Mouse (Mus musculus) MEL (cell line): ENCODE measurements at regions not wholly inside any gene's neighbourhood (a gene's known extent, or its start where the extent isn't known, plus 50 kb on each side); places are given as distances from the start of the nearest gene placed in this dataset.

Experiments used
- DNase-seq: peaks from one replicate; pipeline ENCODE4 v3.0.0; 2011; ENCODE audit warnings: low read depth, low spot score
- H3K27ac ChIP-seq: 2 replicates; pipeline ENCODE4 v1.5.1; 2012; ENCODE audit warnings: low read depth, mild to moderate bottlenecking, control low read depth, low read length, moderate library complexity; ENCODE audit not compliant: control insufficient read depth
- H3K27me3 ChIP-seq, 2 experiments: fragments of 150-350 bp in 1 of 2; sonication (generic) in 1 of 2; 2 replicates each; pipeline ENCODE4 v1.6.1; 2012; ENCODE audit warnings: low read length in 2 of 2, mild to moderate bottlenecking in 2 of 2, improper control_type of control experiment in 1 of 2, moderate library complexity in 1 of 2; ENCODE audit not compliant: insufficient read depth in 2 of 2, control insufficient read depth in 1 of 2
- H3K36me3 ChIP-seq, 2 experiments: 2 replicates each; pipeline ENCODE4 v1.6.1; 2012 to 2014; ENCODE audit warnings: low read length in 2 of 2, improper control_type of control experiment in 1 of 2, inconsistent platforms in 1 of 2, mild to moderate bottlenecking in 1 of 2; ENCODE audit not compliant: insufficient read depth in 2 of 2, control insufficient read depth in 1 of 2
- H3K4me1 ChIP-seq, 2 experiments: fragments of 150-350 bp in 1 of 2; sonication (generic) in 1 of 2; 2 replicates each; pipeline ENCODE4 v1.6.1; 2012; ENCODE audit warnings: low read length in 2 of 2, improper control_type of control experiment in 1 of 2, mild to moderate bottlenecking in 1 of 2; ENCODE audit not compliant: insufficient read depth in 2 of 2, control insufficient read depth in 1 of 2
- H3K4me3 ChIP-seq, 2 experiments: fragments of 150-350 bp in 1 of 2; sonication (generic) in 1 of 2; 2 replicates each; pipeline ENCODE4 v1.5.1; 2012; ENCODE audit warnings: low read depth in 2 of 2, low read length in 2 of 2, mild to moderate bottlenecking in 2 of 2, moderate library complexity in 2 of 2, control low read depth in 1 of 2, improper control_type of control experiment in 1 of 2; ENCODE audit not compliant: control insufficient read depth in 1 of 2, insufficient read depth in 1 of 2
- H3K79me2 ChIP-seq: 2 replicates; pipeline ENCODE4 v1.6.1; 2012; ENCODE audit warnings: mild to moderate bottlenecking, low read length, moderate library complexity; ENCODE audit not compliant: control insufficient read depth, poor library complexity, insufficient read depth
- H3K9ac ChIP-seq: 2 replicates; pipeline ENCODE4 v1.6.1; 2012; ENCODE audit warnings: low read depth, mild to moderate bottlenecking, control low read depth, low read length, moderate library complexity; ENCODE audit not compliant: control insufficient read depth, poor library complexity, severe bottlenecking
- H3K9me3 ChIP-seq: fragments of 150-350 bp; sonication (generic); replicated peaks from 2 replicates; pipeline ENCODE4 v1.6.1; 2012; ENCODE audit warnings: mild to moderate bottlenecking, low read length, improper control_type of control experiment, moderate library complexity; ENCODE audit not compliant: insufficient read depth
- CHD1 ChIP-seq: IDR thresholded peaks from 2 replicates; pipeline ENCODE4 v1.6.1; 2012; ENCODE audit warnings: low read depth, mild to moderate bottlenecking, inconsistent platforms, low read length, improper control_type of control experiment
- E2F4 ChIP-seq: IDR thresholded peaks from 2 replicates; pipeline ENCODE4 v1.6.1; 2011; ENCODE audit warnings: low read depth, low read length, improper control_type of control experiment, borderline replicate concordance
- EP300 ChIP-seq, 2 experiments: IDR thresholded peaks; 2 replicates each; pipeline ENCODE4 v1.6.1; 2011; ENCODE audit warnings: improper control_type of control experiment in 2 of 2, low read length in 2 of 2, low read depth in 1 of 2, mild to moderate bottlenecking in 1 of 2
- ETS1 ChIP-seq: IDR thresholded peaks from 2 replicates; pipeline ENCODE4 v1.6.1; 2012; ENCODE audit warnings: low read depth, mild to moderate bottlenecking, inconsistent platforms, low read length, improper control_type of control experiment, moderate library complexity
- GABPA ChIP-seq: IDR thresholded peaks from 2 replicates; pipeline ENCODE4 v1.6.1; 2012; ENCODE audit warnings: low read depth, mild to moderate bottlenecking, inconsistent platforms, low read length, improper control_type of control experiment, moderate library complexity
- GATA1 ChIP-seq: IDR thresholded peaks from 2 replicates; pipeline ENCODE4 v1.6.1; 2011; ENCODE audit warnings: low read depth, low read length, improper control_type of control experiment
- JUND ChIP-seq: IDR thresholded peaks from 2 replicates; pipeline ENCODE4 v1.6.1; 2011; ENCODE audit warnings: low read depth, mild to moderate bottlenecking, improper control_type of control experiment, low read length
- KAT2A ChIP-seq: conservative IDR thresholded peaks from 2 replicates; pipeline ENCODE4 v1.6.1; 2012; ENCODE audit warnings: low read depth, low read length, improper control_type of control experiment, inconsistent platforms
- MAFK ChIP-seq: IDR thresholded peaks from 2 replicates; pipeline ENCODE4 v1.6.1; 2011; ENCODE audit warnings: low read depth, mild to moderate bottlenecking, low read length, improper control_type of control experiment, borderline replicate concordance
- MAZ ChIP-seq: IDR thresholded peaks from 2 replicates; pipeline ENCODE4 v1.6.1; 2012; ENCODE audit warnings: low read depth, mild to moderate bottlenecking, inconsistent platforms, low read length, improper control_type of control experiment
- MXI1 ChIP-seq: IDR thresholded peaks from 2 replicates; pipeline ENCODE4 v1.6.1; 2011; ENCODE audit warnings: mild to moderate bottlenecking, low read depth, low read length, improper control_type of control experiment
- NELFE ChIP-seq: IDR thresholded peaks from 2 replicates; pipeline ENCODE4 v1.6.1; 2011; ENCODE audit warnings: low read depth, low read length, improper control_type of control experiment
- POLR2AphosphoS5 ChIP-seq: IDR thresholded peaks from 2 replicates; pipeline ENCODE4 v1.6.1; 2012; ENCODE audit warnings: low read depth, borderline replicate concordance, mild to moderate bottlenecking, inconsistent platforms, low read length, moderate library complexity, mixed read lengths
- RAD21 ChIP-seq: IDR thresholded peaks from 2 replicates; pipeline ENCODE4 v1.6.1; 2011; ENCODE audit warnings: mild to moderate bottlenecking, low read depth, low read length, improper control_type of control experiment
- RCOR1 ChIP-seq: IDR thresholded peaks from 2 replicates; pipeline ENCODE4 v1.6.1; 2012; ENCODE audit warnings: low read depth, mild to moderate bottlenecking, inconsistent platforms, low read length, improper control_type of control experiment
- SIN3A ChIP-seq: IDR thresholded peaks from 2 replicates; pipeline ENCODE4 v1.6.1; 2012; ENCODE audit warnings: low read length, improper control_type of control experiment, inconsistent platforms
- SMC3 ChIP-seq: IDR thresholded peaks from 2 replicates; pipeline ENCODE4 v1.6.1; 2011; ENCODE audit warnings: low read depth, low read length, improper control_type of control experiment
- TBP ChIP-seq: IDR thresholded peaks from 2 replicates; pipeline ENCODE4 v1.8.0; 2011; ENCODE audit warnings: low read depth, low read length, improper control_type of control experiment
- USF2 ChIP-seq, 2 experiments: IDR thresholded peaks; 2 replicates each; pipeline ENCODE4 v1.6.1; 2011 to 2012; ENCODE audit warnings: improper control_type of control experiment in 2 of 2, low read length in 2 of 2, borderline replicate concordance in 1 of 2, inconsistent platforms in 1 of 2, low read depth in 1 of 2, mild to moderate bottlenecking in 1 of 2; ENCODE audit not compliant: insufficient read depth in 1 of 2
- ZC3H11A ChIP-seq: IDR thresholded peaks from 2 replicates; pipeline ENCODE4 v1.6.1; 2012; ENCODE audit warnings: low read depth, mild to moderate bottlenecking, inconsistent platforms, low read length, improper control_type of control experiment
- ZNF384 ChIP-seq: IDR thresholded peaks from 2 replicates; pipeline ENCODE4 v1.6.1; 2012; ENCODE audit warnings: low read depth, mild to moderate bottlenecking, inconsistent platforms, low read length, improper control_type of control experiment

- H3K9ac ChIP-seq, result no peak overlapping the region
- no peak for DNase-seq
- no peak overlapping the region for H3K27ac ChIP-seq
- H3K27me3 ChIP-seq, result peaks cover 0 to 1% of the 10 kb centered on the region in 2 experiments; a peak in 2 of 4 replicates
- TF ChIP-seq ZNF384, result no peak
- no peak for TF ChIP-seq ETS1
- TF ChIP-seq GATA1, result no peak
- no peak for TF ChIP-seq GABPA
- no peak for TF ChIP-seq EP300 (IDR thresholded peaks at IDR 0.05; ENCODE audit: low read depth in 1 of 2, low read length in 2 of 2)
- no peak for TF ChIP-seq USF2 (IDR thresholded peaks at IDR 0.05; ENCODE audit: borderline replicate concordance in 1 of 2, insufficient read depth in 1 of 2, low read depth in 1 of 2, low read length in 2 of 2)
- no peak for TF ChIP-seq E2F4
- TF ChIP-seq POLR2AphosphoS5, result no peak
- TF ChIP-seq TBP, result no peak
- TF ChIP-seq KAT2A, result no peak
- no peak for TF ChIP-seq MAFK
- TF ChIP-seq SMC3, result no peak
- TF ChIP-seq NELFE, result no peak
- TF ChIP-seq MXI1, result no peak
- no peak for TF ChIP-seq RAD21
- TF ChIP-seq CHD1, result no peak
- no peak for TF ChIP-seq SIN3A
- no peak for TF ChIP-seq JUND
- TF ChIP-seq ZC3H11A, result no peak
- no peaks in the 10 kb centered on the region for H3K79me2 ChIP-seq
- no peaks in the 10 kb centered on the region for H3K9me3 ChIP-seq
- H3K4me3 ChIP-seq, result no peak overlapping the region
- H3K36me3 ChIP-seq, result no peaks in the 10 kb centered on the region
- no peaks in the 10 kb centered on the region for H3K4me1 ChIP-seq
Measured at GRCm38 (mm10) chr12:77929571-77929970, 264.5 kb upstream of the Gm6657 start.

GRCm38 (mm10) chr12:77943960-77944359, 250.1 kb upstream of the Gm6657 start:
- Histone ChIP-seq H3K4me3 (no peak overlapping the region), H3K27me3 (no peaks in the 10 kb centered on the region), H3K27ac (no peak overlapping the region), H3K79me2 (no peaks in the 10 kb centered on the region), H3K9ac (no peak overlapping the region), H3K36me3 (no peaks in the 10 kb centered on the region), H3K9me3 (no peaks in the 10 kb centered on the region), H3K4me1 (no peaks in the 10 kb centered on the region)
- DNase-seq, result no peak
- TF ChIP-seq MAZ (no peak), RCOR1 (no peak), RAD21 (no peak)
